Mouse (Mus musculus) lung, embryonic 14.5 days (tissue): ENCODE data around the gene Kirrel3. TPM values are rescaled to one million over a fixed set of nuclear protein-coding genes. Genes with fewer than 3 reads are reported as not detected.

Source experiments
- ATAC-seq: fragments of 200-750 bp; cut with Nextera tagmentation; 2 replicates; pipeline ENCODE4 v1.8.0; 2017; ENCODE audit warnings: mild to moderate bottlenecking, moderate TSS enrichment, moderate library complexity; ENCODE audit not compliant: insufficient read depth
- DNase-seq: peaks from one replicate; pipeline ENCODE4 v3.0.0-alpha.2; 2015
- H3K27ac ChIP-seq: fragments of 300-500 bp; sonication (generic); 2 replicates; pipeline ENCODE4 v1.5.1; 2014; ENCODE audit warnings: low read depth, mild to moderate bottlenecking, moderate library complexity
- H3K27me3 ChIP-seq: fragments of 300-500 bp; sonication (generic); 2 replicates; pipeline ENCODE4 v1.6.1; 2014; ENCODE audit warnings: low read length, control low read depth; ENCODE audit not compliant: insufficient read depth
- H3K36me3 ChIP-seq: fragments of 300-500 bp; sonication (generic); 2 replicates; pipeline ENCODE4 v1.6.1; 2014; ENCODE audit warnings: control low read depth; ENCODE audit not compliant: insufficient read depth
- H3K4me1 ChIP-seq: fragments of 300-500 bp; sonication (generic); 2 replicates; pipeline ENCODE4 v1.6.1; 2014; ENCODE audit warnings: antibody characterized with exemption, control low read depth; ENCODE audit not compliant: insufficient read depth
- H3K4me2 ChIP-seq: fragments of 300-500 bp; sonication (generic); 2 replicates; pipeline ENCODE4 v1.6.1; 2014; ENCODE audit warnings: mild to moderate bottlenecking
- H3K4me3 ChIP-seq: fragments of 300-500 bp; sonication (generic); 2 replicates; pipeline ENCODE4 v1.5.1; 2014; ENCODE audit warnings: low read depth, low read length
- H3K9ac ChIP-seq: fragments of 300-500 bp; sonication (generic); 2 replicates; pipeline ENCODE4 v1.6.1; 2014
- H3K9me3 ChIP-seq: fragments of 300-500 bp; sonication (generic); 2 replicates; pipeline ENCODE4 v1.6.1; 2016; ENCODE audit warnings: low read depth, low read length, control low read depth
- CTCF ChIP-seq: IDR thresholded peaks from 2 replicates; pipeline ENCODE4 v1.5.1; 2016; ENCODE audit warnings: antibody characterized with exemption, low read depth
- WGBS: fragments of 180-500 bp; shearing (Covaris S2); extraction: QIAGEN DNeasy Blood & Tissue Kit; methylation state at CpG from one replicate; pipeline ENCODE4 v1.1.7; 2014; 5-methylcytosine and 5-hydroxymethylcytosine counted together
- polyA plus RNA-seq: library from polyadenylated mRNA; unstranded; fragments of >200 nt; fragmentation: Nextera tagmentation; extraction: Ambion mirVana; gene quantifications from 2 replicates; pipeline ENCODE4 v1.2.1, GENCODE M21; 2014

Gene Kirrel3
- polyA plus RNA-seq, 1 experiment from 2014 or later, result 1.4 TPM

DNA sequence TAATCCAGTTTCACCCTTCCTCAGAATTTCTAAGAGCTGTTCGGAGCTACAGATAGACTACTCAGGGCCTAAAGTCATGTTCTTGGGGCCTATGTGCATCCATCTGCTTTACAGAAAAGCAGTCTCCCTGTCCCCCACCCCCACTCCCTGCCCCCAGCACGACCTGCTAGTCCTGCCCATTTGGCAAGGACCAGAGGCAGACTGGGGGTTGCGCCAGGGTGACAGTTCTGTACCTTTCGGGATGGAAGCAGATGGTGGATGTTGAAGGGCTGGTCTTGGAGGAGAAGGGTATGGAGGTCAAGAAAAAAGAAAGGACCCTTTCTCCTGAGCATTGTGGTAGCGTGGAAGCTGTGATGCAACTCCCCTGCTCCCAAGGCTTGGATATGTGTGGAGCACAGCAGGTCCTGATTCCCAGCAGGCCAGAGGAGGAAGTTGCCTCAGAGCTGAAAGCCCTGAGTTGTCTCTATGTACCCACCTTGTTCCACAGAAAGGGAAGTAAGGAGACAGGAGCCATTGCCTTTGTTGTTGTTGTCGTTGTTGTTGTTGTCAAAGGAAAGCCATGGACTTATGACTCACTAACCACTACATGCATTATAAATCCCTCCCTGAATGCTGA lies 541.8 kb downstream of the Kirrel3 start:
- 77% methylated on average over 6 of the region's 6 CpGs for WGBS
- no peaks in the 10 kb centered on the region for H3K36me3 ChIP-seq
- H3K9ac ChIP-seq, result no peak overlapping the region
- H3K4me2 ChIP-seq, result no peak overlapping the region
- 0 out of 2 replicates have a peak, but pooled peaks cover 13% of the 10 kb centered on the region for H3K27me3 ChIP-seq
- DNase-seq (no peak), ATAC-seq (no peak)
- no peaks in the 10 kb centered on the region for H3K9me3 ChIP-seq
- H3K4me3 ChIP-seq, result no peak overlapping the region
- H3K27ac ChIP-seq, result no peak overlapping the region
- TF ChIP-seq CTCF, result no peak
- H3K4me1 ChIP-seq, result 0 out of 2 replicates have a peak, but pooled peaks cover 2% of the 10 kb centered on the region

DNA sequence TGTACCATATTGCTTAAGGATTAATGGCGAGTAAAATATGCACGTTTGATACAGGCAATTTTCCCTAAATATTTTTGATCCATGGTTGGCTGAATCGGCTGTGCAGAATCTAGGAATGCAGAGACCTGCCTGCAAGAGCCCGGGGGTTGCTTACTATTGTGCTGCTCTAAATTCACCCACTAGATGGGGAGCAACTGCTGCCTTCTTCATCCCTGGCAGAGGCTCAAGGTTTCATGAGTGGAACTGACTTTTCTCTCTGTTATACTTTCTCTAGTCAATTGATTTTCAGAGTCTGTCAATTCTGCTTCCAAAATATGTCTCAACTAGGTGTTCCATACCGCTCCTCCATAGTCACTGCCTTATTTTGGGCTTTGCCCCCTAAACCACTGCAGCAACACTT lies 545.1 kb downstream of the Kirrel3 start:
- 55% methylated on average over 5 of the region's 5 CpGs for WGBS
- peak; percentile 60 for TF ChIP-seq CTCF
- no peaks in the 10 kb centered on the region for H3K9me3 ChIP-seq
- H3K27ac ChIP-seq, result no peak overlapping the region
- H3K4me1 ChIP-seq, result peaks cover 9% of the 10 kb centered on the region; the same call in 1 of the 2 replicates
- H3K4me3 ChIP-seq, result no peak overlapping the region
- H3K4me2 ChIP-seq, result no peak overlapping the region
- DNase-seq (peak; percentile 76), ATAC-seq (no peak; the same call in 1 of the 2 replicates)
- H3K27me3 ChIP-seq, result 0 out of 2 replicates have a peak, but pooled peaks cover 1% of the 10 kb centered on the region
- H3K36me3 ChIP-seq, result no peaks in the 10 kb centered on the region
- no peak overlapping the region for H3K9ac ChIP-seq

- no peak for DNase-seq
- no peak overlapping the region for H3K9ac ChIP-seq
- ATAC-seq, result no peak
- H3K27ac ChIP-seq, result no peak overlapping the region
- H3K4me2 ChIP-seq, result no peak overlapping the region
- H3K27me3 ChIP-seq, result no peaks in the 10 kb centered on the region
- no peak for TF ChIP-seq CTCF
- no peaks in the 10 kb centered on the region for H3K9me3 ChIP-seq
- no peak overlapping the region for H3K4me3 ChIP-seq
- 68% methylated on average over 6 of the region's 6 CpGs for WGBS
- no peaks in the 10 kb centered on the region for H3K36me3 ChIP-seq
- H3K4me1 ChIP-seq, result peaks cover 7% of the 10 kb centered on the region; the same call in 1 of the 2 replicates
These were observed 546.8 kb downstream of the Kirrel3 start for GRCm38 (mm10) chr9:35032457-35032856.

DNA sequence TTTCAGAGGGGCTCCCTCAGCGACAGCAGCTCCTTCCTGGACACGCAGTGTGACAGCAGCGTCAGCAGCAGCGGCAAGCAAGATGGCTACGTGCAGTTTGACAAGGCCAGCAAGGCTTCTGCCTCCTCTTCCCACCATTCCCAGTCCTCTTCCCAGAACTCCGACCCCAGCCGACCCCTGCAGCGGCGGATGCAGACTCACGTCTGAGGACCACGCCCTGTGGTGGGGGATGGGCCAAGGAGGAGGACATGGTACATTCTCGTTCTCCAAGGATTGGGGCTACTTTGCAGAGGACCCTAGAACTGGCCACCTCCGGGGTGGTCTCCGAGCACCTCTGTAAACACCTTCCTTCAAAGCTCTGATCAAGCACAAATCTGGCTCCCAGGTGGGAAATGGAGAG lies 549.4 kb downstream of the Kirrel3 start:
- H3K27ac ChIP-seq, result no peak overlapping the region
- H3K4me1 ChIP-seq, result peaks cover 8% of the 10 kb centered on the region; the same call in 1 of the 2 replicates
- DNase-seq (no peak), ATAC-seq (no peak)
- H3K4me2 ChIP-seq, result no peak overlapping the region
- H3K9me3 ChIP-seq, result no peaks in the 10 kb centered on the region
- H3K27me3 ChIP-seq, result no peaks in the 10 kb centered on the region
- H3K4me3 ChIP-seq, result no peak overlapping the region
- no peak for TF ChIP-seq CTCF
- 33% methylated on average over 14 of the region's 14 CpGs for WGBS
- no peak overlapping the region for H3K9ac ChIP-seq
- H3K36me3 ChIP-seq, result no peaks in the 10 kb centered on the region

- Histone ChIP-seq H3K36me3 (no peaks in the 10 kb centered on the region), H3K27me3 (no peaks in the 10 kb centered on the region), H3K4me1 (peaks cover 13% of the 10 kb centered on the region), H3K9me3 (no peaks in the 10 kb centered on the region), H3K27ac (peak overlapping the region; percentile 89), H3K4me3 (no peak overlapping the region), H3K9ac (no peak overlapping the region), H3K4me2 (no peak overlapping the region)
- peak; percentile 66 for ATAC-seq
- no peak for TF ChIP-seq CTCF
- WGBS, result 39% methylated on average over 7 of the region's 7 CpGs
- DNase-seq, result peak; percentile 81
These were observed 553.4 kb downstream of the Kirrel3 start for GRCm38 (mm10) chr9:35038922-35039586.

DNA sequence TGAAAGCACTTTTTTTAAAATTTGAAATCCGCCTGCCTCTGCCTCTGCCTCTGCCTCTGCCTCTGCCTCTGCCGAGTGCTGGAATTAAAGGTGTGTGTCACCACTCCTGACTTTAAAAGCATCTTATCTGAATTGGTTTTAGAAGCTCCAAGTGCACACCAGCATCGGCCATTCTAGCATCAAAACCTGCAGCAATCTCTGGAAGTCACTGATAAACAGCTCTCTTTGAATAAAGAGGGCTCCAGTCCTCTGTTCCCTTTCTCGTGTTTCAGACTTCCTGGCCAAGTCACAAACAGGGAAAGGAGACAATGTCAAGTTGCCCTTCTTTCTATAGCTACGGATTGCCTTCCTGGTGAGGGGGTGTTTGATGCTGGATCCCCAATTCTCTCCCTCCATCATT lies 554.2 kb downstream of the Kirrel3 start:
- Histone ChIP-seq H3K4me1 (peaks cover 17% of the 10 kb centered on the region), H3K36me3 (no peaks in the 10 kb centered on the region), H3K9ac (no peak overlapping the region), H3K4me2 (no peak overlapping the region), H3K4me3 (no peak overlapping the region), H3K27me3 (no peaks in the 10 kb centered on the region), H3K27ac (peak overlapping the region; percentile 48; the same call in 1 of the 2 replicates), H3K9me3 (no peaks in the 10 kb centered on the region)
- DNase-seq (no peak), ATAC-seq (no peak)
- WGBS, result 49% methylated on average over 5 of the region's 5 CpGs
- no peak for TF ChIP-seq CTCF

DNA sequence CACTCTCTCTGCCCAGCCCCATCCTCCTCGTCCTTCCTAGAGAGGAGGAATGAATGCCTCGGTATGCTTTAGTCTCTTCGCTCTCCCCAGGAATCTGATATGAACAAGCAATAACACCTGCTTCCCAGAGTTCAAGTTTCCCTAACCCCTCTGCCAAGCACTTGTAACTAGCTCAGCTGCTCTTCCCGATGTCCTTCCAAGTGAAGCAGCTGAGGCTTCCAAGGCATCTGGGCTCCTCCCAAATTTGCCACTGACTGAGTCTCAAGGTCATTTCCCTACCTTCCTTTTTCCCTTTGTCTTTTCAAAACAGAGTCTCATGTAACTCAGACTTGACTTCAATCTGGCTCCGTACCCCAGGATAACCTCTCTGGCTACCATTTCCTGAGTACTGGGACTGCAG lies 555.8 kb downstream of the Kirrel3 start:
- no peak overlapping the region for H3K9ac ChIP-seq
- DNase-seq, result no peak
- ATAC-seq, result no peak
- no peaks in the 10 kb centered on the region for H3K36me3 ChIP-seq
- 47% methylated on average over 5 of the region's 5 CpGs for WGBS
- H3K9me3 ChIP-seq, result no peaks in the 10 kb centered on the region
- H3K4me1 ChIP-seq, result peaks cover 21% of the 10 kb centered on the region
- no peak for TF ChIP-seq CTCF
- H3K27me3 ChIP-seq, result no peaks in the 10 kb centered on the region
- no peak overlapping the region for H3K4me3 ChIP-seq
- H3K27ac ChIP-seq, result no peak overlapping the region
- no peak overlapping the region for H3K4me2 ChIP-seq
